Mouse (Mus musculus) liver, embryonic 14.5 days (tissue): Measurements from ENCODE around the gene Rmi2.

Experiments used
- CTCF ChIP-seq: IDR thresholded peaks from 2 replicates; pipeline ENCODE4 v1.5.1; 2016; ENCODE audit warnings: antibody characterized with exemption, low read depth, control low read depth
- EP300 ChIP-seq: IDR thresholded peaks from 2 replicates; pipeline ENCODE4 v1.6.1; 2016; ENCODE audit warnings: antibody characterized with exemption, low read depth

- TF ChIP-seq CTCF, result no peak
- no peak for TF ChIP-seq EP300
These were observed 14.9 kb upstream of the Rmi2 start for GRCm38 (mm10) chr16:10819966-10820365.
